Mouse (Mus musculus) gonadal fat pad, adult 2 months (tissue): ENCODE data around the gene Dpp9. TPM values are rescaled to one million over a fixed set of nuclear protein-coding genes. Genes with fewer than 3 reads are reported as not detected.
A peak's percentile ranks its signal among the peaks of the same experiment; 100 is the strongest.
"Not testable (repeated sequence)": the region's sequence is repeated elsewhere in the genome, so short reads cannot be mapped to it uniquely, and the experiment has no call there.

Experiments
- DNase-seq: peaks from one replicate; pipeline ENCODE4 v3.0.0-alpha.2; 2012; ENCODE audit warnings: low read depth
- polyA plus RNA-seq: library from polyadenylated mRNA; depleted of rRNA; stranded (reverse); fragments of >200 nt; gene quantifications from 2 replicates; pipeline ENCODE4 v1.2.3, GENCODE M21; 2012; rRNA removed

Gene Dpp9
- 34.1 and 36.9 TPM in 2 replicates for polyA plus RNA-seq

DNA sequence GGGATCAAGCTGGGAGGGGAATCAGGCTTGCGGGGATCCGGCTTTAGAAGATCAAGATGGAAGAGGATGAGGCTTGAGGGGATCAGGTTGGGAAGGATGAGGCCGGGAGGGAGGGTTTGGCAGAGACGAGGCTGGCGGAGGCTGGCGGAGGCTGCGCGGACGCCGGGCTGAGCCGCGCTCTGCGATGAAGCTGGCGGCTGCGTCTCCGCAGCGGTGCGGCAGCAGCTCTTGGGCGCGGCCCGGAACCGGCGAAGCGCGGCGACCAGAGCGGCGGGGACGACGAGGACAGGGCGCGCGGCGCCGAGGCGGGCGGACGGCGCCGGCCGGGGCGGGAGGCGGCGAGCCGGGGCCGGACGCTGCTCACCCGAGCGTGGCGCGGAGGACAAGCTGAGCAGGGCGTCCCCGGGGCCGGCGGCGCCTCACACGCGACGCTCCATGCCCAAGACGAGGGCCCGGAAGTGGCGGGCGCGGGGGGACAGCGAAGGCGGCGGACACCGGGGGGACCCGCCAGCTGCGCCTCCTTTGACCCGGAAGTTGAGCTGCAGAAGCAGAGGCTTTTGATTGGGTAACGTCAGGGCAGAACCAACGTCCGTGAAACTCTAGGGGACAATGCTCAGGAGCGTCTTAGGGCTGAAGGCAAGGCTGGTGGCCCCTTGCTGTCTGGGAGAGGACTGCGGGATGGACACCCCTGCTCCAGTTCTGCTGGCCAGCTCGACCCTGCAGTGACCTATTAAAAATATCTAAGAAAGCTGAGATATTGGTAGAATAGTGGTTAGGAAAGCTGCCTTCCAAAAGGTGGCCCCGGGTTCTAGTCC is at the start of gene Dpp9:
Gene Dpp9 (minus strand): TSS at position 529 of the 815 bp plus-strand sequence.
- DNase-seq = no peak

DNA sequence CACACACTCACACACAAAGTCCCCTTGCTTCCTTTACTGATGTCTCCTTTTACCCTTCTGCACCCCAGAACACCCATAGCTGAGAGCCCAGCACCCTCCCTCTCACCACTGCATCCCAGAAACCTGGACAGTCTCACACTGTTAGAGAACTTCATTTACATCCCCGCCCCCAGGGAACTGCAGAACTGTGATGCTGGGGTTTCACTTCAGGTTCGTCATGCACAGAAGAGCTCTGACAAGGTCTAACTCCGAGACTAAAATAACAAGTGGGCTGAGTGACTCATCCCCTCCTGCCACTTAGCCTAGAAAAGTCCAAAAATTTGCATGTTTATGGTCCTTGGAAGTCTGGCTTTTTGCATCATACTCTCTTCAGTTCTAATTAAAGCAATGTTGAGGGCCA is 47.6 kb upstream of the Dpp9 start:
- no peak for DNase-seq

DNA sequence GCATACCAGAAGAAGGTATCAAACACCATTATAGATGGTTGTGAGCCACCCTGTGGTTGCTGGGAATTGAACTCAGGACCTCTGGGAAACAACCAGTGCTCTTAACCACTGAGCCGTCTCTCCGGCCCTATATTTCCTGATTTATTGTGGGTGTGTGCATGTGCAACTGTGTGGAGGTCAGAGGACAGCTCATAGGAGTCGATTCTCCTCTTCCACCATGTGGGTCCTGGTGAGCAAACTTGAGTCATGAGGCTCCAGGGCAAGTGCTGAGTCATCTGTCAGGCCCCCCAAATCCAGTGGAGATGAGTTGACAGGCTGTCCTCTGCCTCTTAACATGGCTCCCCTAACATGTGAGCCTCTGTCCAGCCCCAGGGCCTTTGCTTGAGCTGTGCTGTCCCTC is 47.2 kb upstream of the Dpp9 start:
- DNase-seq = no peak

DNA sequence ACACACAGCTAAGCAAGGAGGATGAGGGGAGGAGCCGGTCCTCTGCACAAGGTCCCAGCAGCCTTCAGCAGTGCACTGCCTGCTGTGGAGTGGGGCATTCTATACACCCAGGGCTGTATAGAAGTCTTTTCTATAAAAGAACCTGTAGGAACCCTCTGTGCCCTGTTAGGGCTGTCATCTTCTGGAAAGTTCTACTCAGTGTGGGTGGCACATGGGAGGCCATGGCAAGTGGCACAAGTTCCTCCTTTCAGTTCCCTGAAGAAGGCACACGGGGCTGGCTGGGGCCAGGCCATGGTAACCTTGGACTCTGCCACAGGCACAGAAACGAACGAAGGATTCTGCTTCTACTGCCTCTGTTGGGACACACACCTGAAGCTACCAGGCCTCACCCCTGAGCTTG is 46.3 kb upstream of the Dpp9 start:
- DNase-seq = no peak

DNA sequence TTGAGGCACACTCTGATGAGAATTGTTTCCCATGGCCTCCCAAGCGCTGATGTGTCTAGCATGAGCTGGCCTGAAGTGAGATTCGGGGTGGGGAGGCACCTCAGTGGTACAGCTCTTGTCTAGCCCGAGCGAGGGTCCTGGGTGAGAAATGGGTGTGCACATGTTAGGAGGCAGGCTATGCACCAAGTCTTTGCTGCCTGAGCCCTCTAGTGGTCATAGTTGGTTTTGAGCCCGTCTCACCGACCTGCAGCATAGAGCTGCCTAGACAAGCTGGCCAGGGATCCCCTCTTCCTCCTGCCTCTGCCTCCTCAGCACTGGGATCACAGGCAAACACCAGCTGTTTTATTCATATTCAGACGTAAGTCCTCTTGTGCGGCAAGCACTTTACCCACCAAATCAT is 45.3 kb upstream of the Dpp9 start:
- DNase-seq = no peak

DNA sequence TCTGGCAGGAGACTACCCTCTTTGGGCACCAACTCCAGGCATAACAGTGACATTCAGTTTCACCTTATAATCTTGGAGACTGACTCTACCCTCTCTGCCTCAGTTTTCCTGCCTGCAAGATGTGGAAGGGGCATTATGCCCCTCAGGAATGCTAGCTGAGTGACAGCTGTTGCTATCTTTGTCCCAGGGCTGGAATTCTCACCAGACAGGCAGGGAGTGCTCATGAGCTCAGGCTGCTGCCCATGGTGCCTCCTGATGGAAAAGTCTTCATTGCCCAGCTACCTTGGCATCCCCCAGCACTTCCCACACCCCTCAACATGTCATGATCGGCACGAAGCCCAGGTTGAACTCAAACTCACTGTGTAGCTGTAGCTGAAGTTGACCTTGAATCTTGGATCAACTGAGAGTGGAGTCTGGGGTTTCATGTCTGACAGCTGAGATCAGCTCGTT is 44.0 kb upstream of the Dpp9 start:
- DNase-seq = no peak

DNA sequence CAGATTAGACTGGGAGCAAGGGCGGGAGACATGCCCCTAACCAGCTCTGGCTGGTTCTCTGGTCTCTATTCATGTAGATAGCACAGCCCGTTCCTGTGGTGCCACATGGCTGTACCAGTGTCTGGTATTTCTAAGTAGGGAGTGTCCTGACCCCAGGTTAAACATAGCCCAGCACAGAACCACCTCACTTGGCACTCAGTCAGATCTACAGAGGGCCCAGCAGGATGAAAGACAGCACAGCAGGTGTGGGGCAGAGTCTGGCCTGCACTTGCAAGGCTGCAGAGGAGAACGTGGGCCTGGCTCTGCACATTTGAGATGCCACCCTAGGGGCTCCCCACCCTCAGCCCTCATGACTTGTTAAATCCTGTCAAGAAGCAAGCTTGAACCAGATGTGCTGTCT is 42.5 kb upstream of the Dpp9 start:
- no peak for DNase-seq

DNA sequence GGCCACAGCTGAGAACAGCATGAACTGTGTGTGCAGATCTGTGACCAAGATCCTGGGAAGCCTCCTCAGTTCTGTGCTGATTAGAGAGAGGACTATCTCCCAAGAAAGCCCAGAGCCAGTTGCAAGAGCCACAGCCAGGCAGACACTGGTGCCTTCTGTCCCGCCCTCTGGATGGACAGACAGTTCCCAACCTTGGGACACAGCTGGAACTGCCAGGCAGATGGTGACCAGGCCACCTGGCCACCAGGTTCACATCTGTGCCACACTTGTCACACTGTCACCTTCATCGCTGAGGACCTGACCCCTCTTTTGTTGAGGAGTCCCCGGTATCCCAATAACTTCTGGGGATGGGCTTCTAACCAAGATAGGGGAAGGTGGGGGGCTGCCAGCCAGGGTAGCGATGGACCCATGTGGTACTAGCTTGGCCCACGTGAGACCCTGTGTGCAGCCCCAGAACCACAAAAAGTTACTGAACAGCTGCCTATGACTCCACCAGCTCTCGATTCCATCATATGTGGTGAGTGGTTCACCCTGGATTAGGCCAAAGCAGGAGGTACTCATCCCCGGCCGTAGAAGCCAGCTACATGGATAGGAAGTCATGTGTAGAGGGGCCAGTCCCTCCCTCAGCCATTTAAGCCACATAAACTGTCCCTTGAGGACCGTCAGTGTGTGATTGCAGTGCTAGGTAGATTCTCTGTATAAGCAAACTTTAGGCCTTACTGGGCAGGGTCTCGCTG is 40.8 kb upstream of the Dpp9 start:
- DNase-seq = no peak

DNA sequence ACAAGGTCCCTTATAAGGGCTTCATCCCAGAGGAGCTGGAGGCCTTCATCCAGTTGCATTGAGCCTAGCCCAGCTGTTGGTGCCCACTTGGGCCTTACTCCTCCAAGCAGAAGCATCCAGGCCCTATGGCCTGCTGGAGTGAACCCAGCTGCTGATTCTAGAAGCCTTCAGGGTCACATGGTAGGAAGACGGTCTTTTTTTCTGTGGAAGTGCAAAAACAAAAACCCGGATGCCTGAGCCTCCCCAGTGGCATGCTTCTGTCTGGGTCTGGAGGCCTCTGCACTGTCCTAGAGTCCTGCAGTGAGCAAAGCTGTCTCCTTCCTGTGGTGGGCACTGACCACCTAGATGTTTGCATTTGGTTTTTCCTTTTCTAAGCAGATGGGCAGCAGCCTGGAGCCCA is 40.1 kb upstream of the Dpp9 start:
- DNase-seq = not testable (repeated sequence)

DNA sequence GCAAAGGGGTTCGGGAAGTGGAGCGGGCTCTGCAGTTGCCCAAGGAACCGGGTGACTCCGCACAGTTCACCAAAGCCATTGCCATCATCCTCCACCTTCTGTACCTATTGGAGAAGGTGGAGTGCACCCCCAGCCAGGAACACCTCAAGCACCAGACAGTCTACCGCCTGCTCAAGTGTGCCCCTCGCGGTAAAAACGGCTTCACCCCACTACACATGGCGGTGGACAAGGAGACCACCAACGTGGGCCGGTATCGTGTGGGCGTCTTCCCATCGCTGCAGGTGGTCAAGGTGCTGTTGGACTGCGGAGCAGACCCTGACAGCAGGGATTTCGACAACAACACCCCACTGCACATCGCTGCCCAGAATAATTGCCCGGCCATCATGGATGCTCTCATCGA is 39.6 kb upstream of the Dpp9 start:
- not testable (repeated sequence) for DNase-seq

DNA sequence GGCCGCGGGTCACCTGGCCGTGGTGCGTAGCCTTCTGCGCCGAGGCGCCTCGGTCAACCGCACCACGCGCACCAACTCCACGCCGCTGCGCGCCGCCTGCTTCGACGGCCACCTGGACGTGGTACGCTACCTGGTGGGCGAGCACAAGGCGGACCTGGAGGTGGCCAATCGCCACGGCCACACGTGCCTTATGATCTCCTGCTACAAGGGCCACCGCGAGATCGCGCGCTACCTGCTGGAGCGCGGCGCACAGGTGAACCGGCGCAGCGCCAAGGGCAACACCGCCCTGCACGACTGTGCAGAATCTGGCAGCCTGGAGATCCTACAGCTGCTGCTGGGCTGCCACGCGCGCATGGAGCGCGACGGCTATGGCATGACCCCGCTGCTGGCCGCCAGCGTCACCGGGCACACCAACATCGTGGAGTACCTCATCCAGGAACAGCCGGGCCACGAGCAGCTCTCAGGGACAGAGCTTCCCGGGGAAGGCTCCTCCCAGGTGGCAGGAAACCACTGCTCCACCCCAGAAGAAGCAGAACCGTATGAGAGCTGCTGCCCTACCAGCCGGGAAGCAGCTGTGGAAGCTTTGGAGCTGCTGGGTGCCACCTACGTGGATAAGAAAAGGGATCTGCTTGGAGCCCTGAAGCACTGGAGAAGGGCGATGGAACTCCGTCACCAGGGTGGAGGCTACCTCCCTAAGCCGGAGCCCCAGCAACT is 38.6 kb upstream of the Dpp9 start:
- DNase-seq = no peak

DNA sequence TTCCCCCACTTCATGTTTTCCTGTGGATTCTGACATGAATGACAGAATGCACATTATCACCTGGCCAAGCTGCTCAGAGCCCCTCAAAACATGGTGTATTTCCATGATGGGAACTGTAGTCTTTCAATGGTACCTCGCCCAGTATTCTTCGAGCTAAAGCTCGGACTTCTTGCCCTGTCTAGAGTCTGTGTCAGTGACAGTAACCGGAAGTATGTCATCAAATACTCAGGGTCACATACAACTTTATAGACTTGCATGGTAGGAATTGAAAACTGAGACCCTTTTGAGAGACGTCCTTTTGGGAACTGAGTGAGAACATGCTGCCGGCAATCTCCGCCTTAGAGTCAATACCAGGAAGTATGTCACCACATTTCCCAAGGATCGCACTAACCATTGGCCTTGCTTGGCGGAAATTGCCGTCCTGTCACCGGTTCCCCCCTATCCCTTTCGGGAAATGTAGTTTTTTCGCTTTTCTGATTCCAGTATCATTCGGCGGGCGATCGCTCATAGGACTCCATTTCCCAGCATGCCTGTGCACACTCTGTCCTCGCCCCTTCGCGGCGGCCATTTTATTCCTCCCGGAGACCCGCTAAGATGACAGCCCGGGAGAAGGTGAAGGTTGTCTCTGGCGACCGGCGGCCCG is 37.7 kb upstream of the Dpp9 start, which contains the start of gene Fem1a:
Gene Fem1a (plus strand): TSS at position 572 of the 643 bp plus-strand sequence.
- peak; percentile 96 for DNase-seq

DNA sequence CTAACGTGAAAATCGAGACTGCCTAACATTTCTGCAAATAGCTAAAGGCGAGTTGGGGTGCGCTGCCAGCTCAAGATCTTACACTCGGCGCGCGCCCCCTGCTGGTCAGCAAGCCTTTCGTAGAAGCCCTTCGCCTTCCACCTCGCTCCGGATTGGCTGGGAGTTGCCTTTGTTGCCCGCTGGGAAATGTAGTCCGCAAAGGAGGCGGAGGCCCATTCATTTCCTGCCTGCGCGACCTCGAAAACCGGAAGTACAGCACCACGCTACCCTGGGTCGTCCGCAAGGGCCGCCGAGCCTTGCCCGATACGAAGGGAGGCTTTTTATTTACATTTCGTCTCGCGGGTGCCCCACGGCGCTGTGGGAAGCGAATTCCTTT is 37.1 kb upstream of the Dpp9 start:
- peak; percentile 77 for DNase-seq

DNA sequence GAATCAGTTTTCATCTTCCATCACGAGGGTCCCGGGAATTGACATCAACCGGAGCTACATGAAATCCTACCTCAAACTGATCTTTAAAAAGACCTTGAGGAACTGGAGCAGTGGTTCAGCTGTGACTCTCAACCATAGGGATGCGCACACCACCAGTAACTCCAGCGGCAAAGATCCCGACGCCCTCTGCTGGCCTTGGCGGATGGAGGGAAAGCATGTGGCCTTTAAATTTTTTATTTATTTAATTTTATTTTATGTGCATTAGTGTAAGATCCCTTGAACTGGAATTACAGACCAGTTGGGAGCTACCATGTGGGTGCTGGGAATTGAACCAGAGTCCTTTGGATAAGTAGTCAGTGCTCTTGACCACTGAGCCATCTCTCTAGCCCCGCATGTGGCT is 36.7 kb upstream of the Dpp9 start:
- DNase-seq = no peak

DNA sequence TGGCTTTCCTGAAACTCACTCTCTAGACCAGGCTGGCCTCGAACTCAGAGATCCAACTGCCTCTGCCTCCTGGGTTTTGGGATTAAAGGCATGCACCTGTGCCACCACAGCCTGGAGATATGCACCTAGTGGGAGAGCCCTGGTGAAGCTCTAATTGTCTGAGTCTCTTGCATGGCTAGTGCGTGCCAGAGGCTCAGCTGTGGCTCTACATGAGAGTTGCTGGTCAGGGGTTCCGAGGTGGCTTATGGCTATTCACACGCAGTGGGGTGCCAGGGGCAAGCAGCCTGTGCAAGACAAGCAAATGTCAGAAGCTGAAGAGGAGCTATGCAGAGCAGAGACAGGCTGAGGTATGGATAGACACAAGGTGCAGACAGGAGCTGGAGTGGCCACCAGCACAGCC is 36.0 kb upstream of the Dpp9 start:
- DNase-seq = no peak

DNA sequence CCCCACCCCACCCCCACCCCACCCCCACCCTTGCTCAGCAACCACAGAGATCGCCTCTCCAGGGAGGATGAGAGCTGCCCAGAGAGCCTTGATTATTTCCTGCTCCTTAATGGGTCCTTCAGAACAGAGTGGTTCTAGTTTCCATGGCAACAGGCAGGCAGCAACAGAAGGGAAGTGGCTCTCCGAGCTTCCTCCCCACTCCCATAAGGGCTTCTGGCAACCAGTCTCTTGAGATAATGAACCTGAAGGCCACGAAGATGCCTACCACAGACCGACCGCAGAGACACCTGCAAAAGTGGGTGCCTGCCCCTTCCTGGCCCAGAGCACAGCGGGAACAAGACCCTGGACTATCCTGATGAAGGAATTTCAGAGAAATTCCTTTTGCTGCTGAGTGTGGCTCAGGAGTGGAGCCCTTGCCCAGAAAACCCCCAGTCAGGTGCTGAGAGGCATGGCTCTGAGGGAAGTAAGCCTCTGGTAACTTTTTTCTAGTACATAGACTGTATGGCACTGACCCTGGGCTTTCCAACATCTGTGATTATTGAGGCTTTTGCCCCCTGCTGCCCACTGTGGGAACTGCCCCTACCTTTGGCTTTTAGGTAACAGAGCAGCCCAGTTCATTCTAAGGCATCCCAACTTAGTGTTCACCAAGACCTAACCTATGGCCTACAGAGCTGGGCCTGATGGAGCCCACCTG is 32.6 kb upstream of the Dpp9 start:
- no peak for DNase-seq

DNA sequence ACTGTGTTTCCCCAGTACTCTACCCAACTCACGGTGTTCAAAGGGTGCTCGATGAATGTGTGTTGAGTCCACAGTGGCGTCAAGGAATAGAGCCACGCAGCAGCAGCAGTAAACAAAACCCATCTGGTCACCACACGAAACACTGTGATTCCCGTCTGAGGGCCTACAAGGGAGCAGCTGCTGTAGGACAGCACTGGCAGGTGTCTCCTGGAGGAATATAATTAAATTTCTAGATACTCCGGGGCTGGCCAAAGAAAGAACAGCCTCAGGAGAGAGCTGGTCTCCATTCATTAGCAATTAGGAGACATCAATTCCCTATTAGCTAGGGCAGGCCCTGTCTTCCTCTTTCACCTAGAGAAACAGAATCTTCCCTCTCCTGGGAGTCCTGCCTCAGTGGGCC is 26.9 kb upstream of the Dpp9 start:
- DNase-seq = no peak

DNA sequence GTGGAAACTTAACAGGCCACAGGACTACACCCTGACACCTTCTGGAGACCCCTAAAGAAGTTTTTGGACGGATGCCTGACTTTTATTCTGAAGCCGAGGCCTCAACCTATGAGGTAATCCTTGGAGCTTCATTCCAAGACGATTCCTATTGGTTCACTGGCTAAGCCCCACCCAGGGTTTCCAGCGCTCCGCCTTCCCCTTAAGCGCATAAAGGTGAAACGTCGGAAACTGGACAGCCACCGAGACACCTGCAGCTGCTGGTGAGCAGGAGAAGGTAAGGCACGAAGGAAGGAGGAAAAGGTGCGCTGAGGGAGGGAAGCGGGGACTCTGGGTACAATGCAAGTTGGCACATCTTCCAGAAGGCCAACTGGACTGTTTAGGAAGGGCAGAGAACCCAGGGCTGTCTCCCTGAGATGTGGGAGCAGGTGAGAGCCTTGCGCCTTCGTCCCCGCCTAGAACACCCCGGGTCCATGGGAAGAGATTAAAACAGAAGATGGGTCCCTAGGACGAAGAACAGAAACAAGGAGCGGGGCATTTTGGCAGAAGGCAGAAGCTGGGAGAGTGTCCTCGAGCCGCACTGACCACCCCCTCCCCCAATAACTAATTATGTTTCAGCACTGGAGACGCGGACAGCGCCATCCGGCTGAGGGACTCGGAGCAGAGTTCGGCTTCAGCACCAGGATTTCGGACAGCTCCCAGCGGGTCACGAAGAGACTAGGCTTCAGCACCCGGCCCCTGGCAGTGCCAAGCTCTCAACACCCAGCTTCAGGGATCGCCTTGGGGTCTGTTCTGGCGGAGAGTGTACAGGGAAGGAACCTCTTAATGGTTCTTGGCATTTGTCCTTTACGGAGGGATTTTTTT is 23.1 kb upstream of the Dpp9 start:
- DNase-seq = no peak

DNA sequence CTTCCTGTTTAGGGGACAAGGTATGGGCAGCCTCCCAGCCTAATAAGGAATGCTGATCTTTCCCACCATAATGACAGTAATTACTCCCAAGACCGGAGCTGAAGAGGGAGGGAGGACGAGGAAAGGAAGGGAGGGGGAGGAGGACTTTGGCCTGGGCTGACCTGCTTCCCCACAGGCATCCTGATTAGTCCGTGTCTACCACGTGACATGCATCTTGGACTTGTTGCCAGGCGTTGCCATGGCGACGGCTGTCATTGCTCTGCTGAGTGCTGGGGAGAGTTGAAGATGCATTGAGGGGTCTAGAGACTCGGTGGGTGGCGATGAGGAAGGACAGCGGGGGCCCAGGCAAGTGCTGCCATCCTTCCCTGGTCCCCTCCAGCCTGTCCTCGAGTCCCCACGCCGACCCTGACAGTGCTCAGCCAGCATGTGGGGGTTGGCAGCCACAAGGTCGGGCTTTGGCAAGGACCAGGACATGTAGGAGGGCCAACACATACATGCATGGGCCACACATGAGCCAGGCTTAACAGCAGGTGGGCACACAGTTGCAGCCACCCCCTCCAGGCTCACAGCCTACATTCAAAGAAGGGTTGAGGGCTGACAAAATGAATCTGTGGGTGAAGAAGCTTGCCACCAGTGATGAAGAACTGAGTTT is 15.2 kb upstream of the Dpp9 start:
- no peak for DNase-seq

DNA sequence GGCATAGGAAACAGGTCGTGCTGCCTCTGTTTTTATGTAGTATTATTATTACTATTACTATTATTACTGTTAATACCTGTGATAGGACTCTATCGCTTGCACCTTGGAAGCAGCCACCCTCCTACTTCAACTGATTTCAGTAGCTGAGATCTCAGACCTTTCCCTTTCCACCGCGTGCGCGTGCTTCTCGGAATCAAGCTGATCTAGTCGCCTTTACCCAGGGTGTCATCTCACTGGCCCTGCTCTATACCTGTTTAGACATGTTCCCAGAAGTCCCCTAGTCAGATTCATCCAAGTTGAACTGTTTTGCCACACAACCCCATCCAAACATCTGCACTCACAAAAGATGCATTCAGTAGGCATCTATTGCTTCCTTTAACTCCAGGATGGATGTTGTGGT is 14.7 kb upstream of the Dpp9 start:
- DNase-seq = no peak
